Mouse (Mus musculus): ENCODE data around the gene Cend1. TPM values are rescaled to one million over a fixed set of nuclear protein-coding genes. Genes with fewer than 3 reads are reported as not detected.
A peak's percentile ranks its signal among the peaks of the same experiment; 100 is the strongest.
"Not testable (repeated sequence)": the region's sequence is repeated elsewhere in the genome, so short reads cannot be mapped to it uniquely, and the experiment has no call there.

The Cend1 gene
- total RNA-seq, 2 experiments from 2014 or later = 2.7 to 4.8 TPM

DNA sequence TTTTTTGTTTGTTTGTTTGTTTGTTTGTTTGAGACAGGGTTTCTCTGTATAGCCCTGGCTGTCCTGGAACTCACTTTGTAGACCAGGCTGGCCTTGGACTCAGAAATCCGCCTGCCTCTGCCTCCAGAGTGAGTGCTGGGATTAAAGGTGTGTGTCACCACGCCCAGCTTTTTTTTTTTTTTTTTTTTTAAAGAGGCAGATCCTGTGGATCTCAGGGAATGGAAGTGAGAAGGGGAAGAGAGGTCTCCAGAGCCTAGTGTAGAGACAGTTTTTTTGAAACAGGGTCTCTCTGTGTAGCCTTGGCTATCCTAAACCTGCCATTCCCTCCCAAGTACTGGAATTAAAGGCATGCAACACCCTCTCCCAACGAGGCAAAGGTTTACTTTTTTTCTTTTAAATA is 17.1 kb upstream of the Cend1 start:
- DNase-seq (ENCODE audit: low spot score in 2 of 2) = not testable (repeated sequence)

DNA sequence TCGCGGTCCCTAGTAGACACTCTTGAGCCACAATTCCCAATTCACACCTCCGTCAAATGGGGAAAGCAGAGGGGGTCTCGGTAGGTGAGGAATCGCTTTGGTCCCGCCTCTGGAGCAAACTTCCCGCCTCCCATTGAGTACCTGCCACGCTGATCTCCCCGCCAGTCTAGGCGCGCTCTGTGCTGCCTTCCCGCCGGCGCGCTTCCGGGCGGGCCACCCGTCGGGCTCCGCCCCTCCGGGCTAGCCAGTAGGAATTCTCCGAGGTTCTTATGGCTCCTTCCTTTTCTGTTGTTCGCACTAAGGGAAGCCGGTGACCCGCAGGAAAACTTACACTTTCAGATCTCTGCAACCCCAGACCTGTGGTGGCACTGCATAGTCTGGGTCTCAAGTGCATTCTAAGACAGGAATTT is 14.5 kb upstream of the Cend1 start, which contains the start of gene Pidd1:
Gene Pidd1 (minus strand): TSS at position 198 of the 410 bp plus-strand sequence.
- DNase-seq (ENCODE audit: low spot score in 2 of 2) = peak in 1 of 2 experiments; percentile 37

DNA sequence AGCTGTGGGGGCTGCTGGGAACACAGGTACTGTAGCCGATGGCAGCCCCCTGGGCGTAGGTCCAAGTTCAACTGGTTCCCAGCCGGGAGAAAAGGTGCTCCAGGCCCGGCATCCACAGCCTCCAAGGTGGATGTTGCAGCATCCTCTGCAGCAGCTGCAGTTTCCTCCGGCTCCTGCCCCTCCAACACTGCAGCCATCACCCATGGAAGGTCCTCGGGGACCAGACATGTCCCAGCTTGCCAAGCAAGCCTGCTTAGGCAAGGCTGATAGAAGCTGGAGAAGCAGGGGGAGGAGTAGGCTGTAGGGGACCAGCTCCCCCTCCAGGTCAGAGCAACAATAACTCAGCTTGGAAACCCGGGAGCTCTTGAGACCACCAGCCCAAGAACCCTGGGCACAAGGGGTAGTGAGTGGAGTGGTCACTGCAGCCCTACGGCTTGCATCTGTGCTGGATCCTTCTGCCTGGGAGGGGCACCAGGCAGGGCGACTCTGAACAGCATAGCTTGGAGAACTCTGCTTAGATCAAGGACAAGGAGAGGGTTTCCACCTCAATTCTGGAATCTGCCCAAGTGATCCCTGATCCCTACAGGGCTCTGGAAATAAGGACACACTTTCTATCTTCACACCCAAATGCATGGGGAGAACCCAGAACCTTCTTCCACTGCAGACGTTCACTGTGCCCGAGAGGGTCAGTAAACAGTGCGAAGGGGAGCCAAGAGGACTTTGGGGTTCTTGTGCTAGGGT is 14.0 kb upstream of the Cend1 start:
- no peak for DNase-seq (ENCODE audit: low spot score in 2 of 2)

DNA sequence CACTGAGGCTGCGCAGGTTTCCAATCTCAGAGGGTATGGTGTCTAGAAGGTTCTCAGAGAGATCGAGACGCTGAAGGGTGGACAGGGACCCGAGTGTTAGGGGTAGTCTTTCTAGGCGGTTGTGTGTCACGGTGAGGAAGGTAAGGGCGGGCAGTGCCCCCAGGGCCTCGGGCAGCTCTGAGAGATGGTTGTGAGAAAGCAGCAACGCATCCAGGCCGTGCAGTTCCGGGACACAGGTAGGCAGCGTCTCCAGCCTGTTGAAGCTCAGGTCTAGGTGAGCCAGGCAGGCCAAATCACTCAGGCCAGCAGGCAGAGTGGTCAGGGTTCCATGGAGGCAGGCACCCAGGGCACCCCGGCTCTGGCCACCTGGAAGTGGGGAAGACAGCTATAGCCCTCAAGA is 12.9 kb upstream of the Cend1 start:
- no peak for DNase-seq (ENCODE audit: low spot score in 2 of 2)

- no peak for DNase-seq (ENCODE audit: low spot score in 2 of 2)
These were observed 12.2 kb upstream of the Cend1 start for GRCm38 (mm10) chr7:141441460-141441859.

GRCm38 (mm10) chr7:141440613-141441012 is 11.3 kb upstream of the Cend1 start:
- peak in 1 of 2 experiments; percentile 47 for DNase-seq (ENCODE audit: low spot score in 2 of 2)

DNA sequence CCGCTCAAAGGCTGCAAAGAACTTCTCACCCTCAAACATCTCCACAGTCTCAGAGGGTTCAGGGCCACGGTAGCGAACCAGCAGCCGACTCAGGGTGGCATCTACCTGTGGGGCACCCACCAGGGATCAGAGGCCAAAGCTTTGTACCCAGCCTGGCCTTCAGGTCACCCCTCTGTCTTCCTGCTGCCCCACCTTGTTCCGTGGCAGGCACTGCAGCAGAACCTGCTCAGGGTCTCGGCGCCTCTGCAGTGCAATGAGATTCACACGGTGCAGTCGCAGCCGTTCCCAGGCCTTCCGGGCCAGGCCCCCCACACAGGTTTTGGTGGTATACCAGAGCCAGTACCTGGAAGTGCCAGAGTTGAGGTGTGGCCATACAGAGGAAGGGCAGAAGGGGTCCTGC is 10.5 kb upstream of the Cend1 start:
- no peak for DNase-seq (ENCODE audit: low spot score in 2 of 2)

- no peak for DNase-seq (ENCODE audit: low spot score in 2 of 2)
These were observed 9.9 kb upstream of the Cend1 start for GRCm38 (mm10) chr7:141439140-141439679.

GRCm38 (mm10) chr7:141438201-141438968 is 9.1 kb upstream of the Cend1 start:
- no peak for DNase-seq (ENCODE audit: low spot score in 2 of 2)

- DNase-seq (ENCODE audit: low spot score in 2 of 2) = peak; percentile 64 to 70
These were observed 8.2 kb upstream of the Cend1 start, which contains the start of gene Slc25a22 for GRCm38 (mm10) chr7:141437178-141438120. Gene Slc25a22 (minus strand): TSS chr7:141437892.

DNA sequence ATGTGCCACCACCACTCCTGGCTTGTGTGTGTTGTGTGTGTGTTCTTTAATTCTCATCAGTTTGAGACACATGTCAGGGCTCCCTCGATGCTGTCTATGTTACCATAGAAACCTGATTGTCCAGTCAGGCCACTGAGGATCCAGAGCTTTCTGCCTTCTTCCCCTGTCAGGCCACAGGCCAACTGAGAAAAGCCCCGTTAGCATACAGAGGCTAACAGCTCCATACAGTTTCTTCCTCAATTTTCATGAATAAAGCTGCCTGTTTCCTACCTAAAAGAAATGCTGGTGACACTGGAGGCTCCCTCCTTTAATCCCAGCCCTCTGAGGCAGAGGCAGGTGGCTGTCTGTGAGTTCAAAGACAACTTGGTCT is 7.2 kb upstream of the Cend1 start:
- DNase-seq (ENCODE audit: low spot score in 2 of 2) = no peak

GRCm38 (mm10) chr7:141435856-141436522 is 6.7 kb upstream of the Cend1 start:
- no peak for DNase-seq (ENCODE audit: low spot score in 2 of 2)

- no peak for DNase-seq (ENCODE audit: low spot score in 2 of 2)
These were observed 6.0 kb upstream of the Cend1 start for GRCm38 (mm10) chr7:141435129-141435855.

DNA sequence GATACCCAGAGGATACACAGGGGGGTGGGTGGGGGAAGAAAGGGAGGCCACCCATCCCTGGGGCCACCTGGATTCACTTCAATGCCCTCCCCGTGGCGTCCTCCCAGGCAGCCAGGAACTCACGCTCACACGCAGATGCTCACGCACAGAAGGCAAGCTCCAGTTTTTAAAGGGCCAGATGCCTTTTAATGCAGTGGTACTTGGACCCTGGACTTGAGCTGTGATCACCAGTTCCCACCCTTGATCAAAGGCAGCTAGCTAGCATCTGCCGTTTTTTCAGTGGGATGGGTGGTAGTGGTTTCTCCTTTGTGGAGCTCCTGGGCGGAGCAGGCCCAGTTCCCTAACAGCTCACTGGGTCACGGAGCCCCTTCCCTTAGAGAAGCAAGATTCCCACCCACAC is 5.2 kb upstream of the Cend1 start:
- DNase-seq (ENCODE audit: low spot score in 2 of 2) = no peak

GRCm38 (mm10) chr7:141433517-141434400 is 4.5 kb upstream of the Cend1 start:
- no peak for DNase-seq (ENCODE audit: low spot score in 2 of 2)

- DNase-seq (ENCODE audit: low spot score in 2 of 2) = no peak
These were observed 3.6 kb upstream of the Cend1 start for GRCm38 (mm10) chr7:141432741-141433516.

DNA sequence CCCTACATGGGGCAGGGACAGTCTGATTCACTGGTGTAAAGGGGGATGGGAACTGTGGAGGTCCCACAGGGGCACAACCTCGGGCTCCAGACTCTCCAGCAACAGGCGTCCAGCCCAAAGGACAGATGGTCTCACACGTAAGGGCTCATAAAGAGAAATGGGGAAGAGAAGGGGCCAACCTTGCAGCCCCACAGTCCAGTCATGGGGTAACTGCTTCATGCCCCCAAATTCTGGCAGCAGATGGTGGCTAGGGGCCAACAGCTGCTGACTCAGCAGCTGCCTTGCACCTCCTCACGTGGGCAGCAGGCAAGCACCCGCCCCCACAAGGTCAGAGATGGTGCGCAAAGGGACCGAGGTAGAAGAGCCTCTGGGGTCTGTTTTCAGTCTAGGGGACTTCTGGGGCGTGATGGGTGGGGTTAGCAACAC is 2.9 kb upstream of the Cend1 start:
- peak in 1 of 2 experiments; percentile 46 for DNase-seq (ENCODE audit: low spot score in 2 of 2)

All from adrenal gland, postnatal 4 days (tissue).